Mouse (Mus musculus) urinary bladder, postnatal 25 days (tissue): ENCODE data around the gene Asic2.

ENCODE experiments used
- DNase-seq: peaks from one replicate; pipeline ENCODE4 v3.0.0; 2022; ENCODE audit warnings: low spot score

Gene Asic2

DNA sequence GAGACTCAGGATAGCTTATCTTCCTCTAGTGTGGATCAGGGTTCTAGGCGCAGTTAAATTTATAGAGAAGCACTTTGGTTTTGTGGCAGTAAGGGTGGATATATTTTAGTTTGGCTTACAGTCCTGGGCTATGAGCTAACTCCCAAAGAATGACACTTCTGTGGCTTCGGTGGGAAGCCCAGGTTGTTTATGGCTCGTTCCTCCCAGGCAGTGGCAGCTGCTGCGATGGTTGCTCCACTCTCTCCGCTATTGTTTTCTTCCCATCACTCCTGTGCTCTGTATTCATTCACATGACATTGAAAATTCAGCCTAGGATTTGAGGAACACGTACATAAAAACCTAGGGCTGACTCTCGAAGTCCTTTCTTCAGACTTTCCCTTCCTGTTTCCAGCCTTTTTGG, 1065.6 kb downstream of the Asic2 start:
- no peak for DNase-seq

- DNase-seq = no peak
Observed at GRCm38 (mm10) chr11:80900555-80900954, 1067.7 kb downstream of the Asic2 start.

DNA sequence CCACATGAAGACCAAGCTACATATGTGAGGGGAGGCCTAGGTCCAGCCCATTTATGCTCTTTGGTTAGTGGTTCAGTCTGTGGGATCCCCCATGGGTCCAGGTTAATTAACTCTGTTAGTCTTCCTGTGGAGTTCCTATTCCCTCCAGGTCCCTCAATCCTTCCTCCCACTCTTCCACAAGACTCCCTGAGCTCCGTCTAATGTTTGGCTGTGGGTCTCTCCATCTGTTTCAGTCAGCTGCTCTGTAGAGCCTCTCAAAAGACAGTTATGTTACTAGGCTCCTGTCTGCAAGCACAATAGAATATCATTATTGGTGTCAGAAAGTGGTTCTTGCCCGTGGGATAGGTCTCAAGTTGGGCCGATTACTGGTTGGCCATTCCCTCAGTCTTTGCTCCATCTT, 1072.4 kb downstream of the Asic2 start:
- DNase-seq = no peak

DNA sequence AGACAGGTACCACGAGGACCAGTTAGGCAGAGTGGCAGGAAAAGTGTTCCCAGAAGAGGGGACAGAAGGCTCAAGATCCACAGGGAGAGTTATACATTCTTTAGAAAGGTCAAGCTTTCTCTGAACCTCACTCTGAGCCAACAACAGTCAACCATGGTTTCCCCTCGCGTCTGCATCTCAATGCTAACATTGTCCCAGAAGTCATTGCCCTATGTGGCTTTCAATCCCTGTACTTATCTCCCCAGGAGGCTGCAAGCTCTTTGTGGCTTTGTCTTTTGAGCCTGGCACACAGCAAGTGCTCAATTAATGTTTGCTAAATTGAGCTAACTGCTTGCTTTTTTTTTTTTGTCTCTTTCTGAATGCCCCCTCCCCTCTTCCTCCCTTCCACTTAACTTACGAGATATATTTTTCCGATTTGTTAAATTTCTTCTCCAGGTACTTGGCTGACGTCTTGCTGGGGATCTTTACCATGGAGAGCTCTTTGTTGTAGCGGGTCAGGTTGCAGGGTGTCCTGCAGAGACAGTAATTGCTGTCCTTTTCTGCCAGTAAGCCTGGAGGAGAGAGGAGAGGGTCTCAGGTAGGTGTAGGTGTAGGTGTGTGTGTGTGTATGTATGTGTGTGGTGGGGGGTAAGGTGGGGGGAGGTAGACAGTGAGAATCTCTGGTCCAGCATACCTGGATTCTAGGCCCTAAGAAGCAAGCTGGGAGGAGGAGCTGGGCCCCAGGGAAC, 1078.8 kb downstream of the Asic2 start:
- DNase-seq = no peak

GRCm38 (mm10) chr11:80887021-80887420, 1081.2 kb downstream of the Asic2 start:
- DNase-seq = no peak

DNA sequence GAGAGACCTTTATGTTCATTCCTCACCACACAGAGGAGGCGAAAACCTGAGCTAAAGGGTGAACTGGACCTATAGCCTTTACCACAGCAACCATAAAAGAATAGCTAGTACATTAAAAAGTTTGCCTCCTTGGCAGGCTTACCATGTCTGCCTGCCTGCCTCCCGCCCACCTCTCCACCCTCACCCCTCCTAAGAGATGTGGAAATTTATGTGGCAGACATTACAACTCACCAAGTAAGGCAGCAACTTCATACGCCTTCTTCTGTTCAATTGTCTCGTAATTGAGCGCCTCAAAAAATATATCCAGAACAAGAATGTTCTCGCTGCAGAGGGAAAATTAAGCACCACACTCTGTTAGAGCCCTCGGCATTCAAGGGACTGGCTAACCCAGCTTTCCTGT, 1081.9 kb downstream of the Asic2 start:
- no peak for DNase-seq

- DNase-seq = no peak
Observed at GRCm38 (mm10) chr11:80884521-80885231, 1083.6 kb downstream of the Asic2 start.

- DNase-seq = no peak
Observed at GRCm38 (mm10) chr11:80882229-80882810, 1085.9 kb downstream of the Asic2 start.

DNA sequence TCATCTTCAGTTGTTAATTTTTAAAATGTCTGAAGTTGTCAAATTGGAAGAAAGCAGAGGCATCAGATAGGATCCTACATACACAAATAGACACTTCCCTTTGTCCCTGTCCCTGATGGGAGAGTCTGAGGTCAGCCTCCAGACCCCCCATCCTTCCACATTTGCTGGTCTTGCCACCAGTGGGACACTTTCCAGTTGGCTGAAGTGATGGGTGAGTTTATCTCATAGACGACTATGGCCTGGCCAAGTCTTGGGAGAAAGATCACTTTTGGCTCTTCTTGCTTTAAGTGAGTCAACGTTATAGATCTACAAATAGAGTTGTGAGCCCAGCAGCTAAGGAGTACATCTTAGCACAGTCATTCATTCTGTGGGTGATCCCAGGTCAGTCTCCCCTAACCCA, 1090.2 kb downstream of the Asic2 start:
- no peak for DNase-seq

GRCm38 (mm10) chr11:80877131-80877651, 1091.1 kb downstream of the Asic2 start:
- DNase-seq = no peak

DNA sequence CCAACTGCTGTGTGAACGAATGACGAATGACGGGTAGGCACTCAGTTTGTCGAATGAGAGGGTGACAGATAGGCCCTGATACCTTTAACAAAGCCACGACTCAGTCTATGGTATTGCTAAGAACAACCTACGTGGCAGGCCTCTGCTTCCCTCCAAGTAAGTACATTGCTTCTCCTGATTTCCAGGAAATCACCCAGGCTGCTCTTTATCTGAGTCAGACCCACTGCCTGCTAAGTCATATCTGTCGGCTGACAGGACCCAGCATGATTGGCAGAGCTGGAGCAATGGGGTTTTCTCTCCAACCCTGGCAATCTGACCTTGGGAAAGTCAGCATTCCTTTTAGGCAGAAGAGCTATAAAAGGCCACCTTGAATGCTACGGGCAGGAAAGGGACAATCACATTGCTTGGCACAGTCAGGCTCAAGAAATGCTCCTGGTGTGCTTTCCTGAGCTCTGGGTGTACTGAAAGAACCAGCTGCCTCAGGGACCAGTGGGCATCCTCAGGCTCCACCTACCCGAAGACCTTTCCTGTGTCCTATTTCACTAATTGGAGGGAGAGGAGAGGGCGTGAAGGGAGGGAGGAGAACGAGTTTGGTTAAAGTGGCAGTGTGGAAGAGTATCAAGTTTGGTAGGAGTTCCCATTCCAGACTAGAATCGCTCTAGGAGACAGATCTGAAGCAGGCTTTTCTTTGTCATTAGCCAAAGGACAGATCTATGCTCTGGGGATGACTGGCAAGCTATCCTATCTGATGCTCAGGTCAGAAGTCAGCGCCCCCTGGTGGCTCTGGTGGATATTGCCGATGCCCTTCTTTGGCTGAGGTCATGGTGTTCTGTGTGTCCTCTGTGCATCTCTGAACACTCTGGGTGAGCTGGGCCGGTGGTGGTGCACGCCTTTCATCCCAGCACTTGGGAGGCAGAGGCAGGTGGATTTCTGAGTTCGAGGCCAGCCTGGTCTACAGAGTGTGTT, 1095.5 kb downstream of the Asic2 start:
- peak; percentile 65 for DNase-seq

GRCm38 (mm10) chr11:80868039-80868438, 1100.2 kb downstream of the Asic2 start:
- DNase-seq = no peak

DNA sequence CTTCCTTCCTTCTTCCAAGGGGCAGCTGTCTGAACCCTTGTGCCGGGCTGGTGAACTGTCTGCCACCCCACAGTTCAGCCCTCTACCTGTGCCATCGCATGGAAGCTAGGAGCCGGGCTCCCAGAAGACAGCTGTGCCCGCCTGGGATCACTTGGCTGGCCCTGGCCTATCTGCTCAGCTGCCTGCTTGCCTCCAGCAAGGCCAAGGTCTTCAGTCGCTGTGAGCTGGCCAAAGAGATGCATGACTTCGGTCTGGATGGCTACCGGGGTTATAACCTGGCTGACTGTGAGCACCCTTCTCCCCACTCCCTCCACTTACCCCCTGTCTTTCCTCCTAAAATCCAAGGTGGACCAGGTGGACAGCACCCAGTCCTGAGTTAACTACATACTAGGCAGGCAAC, 1105.3 kb downstream of the Asic2 start:
- DNase-seq = no peak

DNA sequence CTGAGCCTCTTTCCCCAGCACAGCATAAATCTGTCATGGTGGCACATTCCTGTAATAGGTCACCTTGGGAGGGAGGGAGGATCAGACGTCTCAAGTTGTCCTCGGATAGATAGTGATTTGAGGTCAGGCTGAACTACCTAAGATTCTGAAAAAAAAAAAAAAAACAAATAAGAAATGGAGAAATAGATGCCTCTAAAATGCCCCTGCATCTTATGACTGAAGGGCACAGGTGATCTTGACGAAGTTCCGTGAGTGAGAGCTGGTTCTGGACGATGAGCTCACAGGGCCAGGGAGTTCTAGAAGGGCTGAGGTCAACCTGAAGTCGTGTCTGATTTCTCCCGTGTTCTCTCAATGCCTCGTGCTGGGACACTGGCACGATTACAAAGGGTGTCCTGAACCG, 1110.2 kb downstream of the Asic2 start, which contains the start of gene Spaca3:
Spaca3 (plus strand) TSS at position 301 of the 400 bp plus-strand sequence.
- no peak for DNase-seq

- no peak for DNase-seq
Observed at GRCm38 (mm10) chr11:80856827-80857226, 1111.4 kb downstream of the Asic2 start.

DNA sequence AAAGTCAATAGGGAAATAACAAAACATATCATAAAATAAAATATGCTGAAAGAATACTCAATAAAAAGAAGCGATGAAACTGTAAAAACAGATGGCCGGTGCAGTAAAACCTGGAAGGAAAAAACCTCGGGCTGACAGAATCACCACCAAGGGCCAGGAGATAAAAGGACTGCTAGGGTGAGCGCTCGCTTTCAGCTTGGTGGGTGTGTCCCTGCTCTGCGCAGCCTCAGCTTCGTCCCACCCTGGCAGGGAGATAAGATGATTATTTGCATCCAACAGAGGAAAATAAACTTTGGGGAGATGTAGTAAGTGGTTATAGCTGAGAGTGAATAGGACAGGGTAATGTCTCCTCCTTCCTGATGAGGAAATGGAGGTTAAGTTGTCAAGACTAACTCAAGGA, 1113.3 kb downstream of the Asic2 start:
- no peak for DNase-seq

DNA sequence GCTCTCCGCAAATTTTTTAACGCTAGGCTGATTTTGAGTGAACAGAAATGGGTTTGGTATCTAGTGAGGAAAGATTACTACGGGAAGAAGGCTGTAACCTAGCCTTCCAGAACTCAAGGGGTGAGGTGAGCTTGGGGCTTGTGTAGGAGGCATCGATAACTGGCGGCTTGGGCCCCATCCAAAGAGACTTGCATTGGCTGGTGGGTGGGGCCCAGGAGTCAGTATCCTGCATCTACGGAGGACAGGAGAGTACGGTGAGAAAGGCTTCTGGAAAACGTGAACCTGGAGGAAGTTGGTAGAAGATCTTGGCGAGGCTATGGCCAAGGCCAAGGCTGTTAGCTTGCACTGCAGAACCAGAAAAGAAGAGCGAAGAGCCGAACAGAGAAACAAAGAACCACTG, 1113.8 kb downstream of the Asic2 start:
- no peak for DNase-seq

DNA sequence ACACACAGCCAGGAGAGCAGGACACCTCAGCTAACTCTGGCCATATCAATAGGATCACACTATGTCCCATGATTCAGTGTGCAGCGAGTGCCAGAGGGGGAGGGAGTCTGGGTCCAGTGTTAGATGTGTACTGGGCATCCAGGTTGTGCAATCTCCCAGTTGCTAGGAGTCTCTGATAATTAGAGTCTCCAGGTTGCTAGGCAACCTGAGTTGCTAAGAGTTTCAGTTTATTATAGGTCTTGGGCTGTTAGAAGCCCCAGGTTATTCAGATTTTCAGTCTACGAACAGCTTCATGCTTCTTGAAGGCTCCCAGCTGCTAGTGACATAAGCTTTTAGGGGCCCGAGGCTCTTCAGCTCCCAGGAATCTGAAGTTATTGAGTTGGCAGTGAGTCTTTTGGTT, 1115.2 kb downstream of the Asic2 start:
- no peak for DNase-seq

DNA sequence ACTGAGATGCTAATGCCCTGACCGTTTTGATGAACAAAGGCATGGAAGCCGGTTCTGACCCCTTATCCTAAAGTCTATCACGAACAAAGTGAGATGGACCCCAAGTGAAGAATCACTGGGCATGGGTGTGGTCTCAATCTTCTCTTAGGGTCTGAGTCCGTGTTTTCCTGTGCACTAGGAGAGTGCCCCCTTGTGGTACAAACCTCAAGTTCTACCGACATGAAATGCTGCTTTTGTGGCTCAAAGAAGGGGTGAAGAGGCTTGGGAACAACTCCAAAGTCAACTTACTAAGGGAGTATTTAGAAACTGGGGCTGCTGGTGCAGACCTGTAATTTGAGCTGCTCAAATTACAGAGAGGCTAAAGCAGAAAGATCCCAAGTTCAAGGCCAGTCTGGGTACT, 1116.4 kb downstream of the Asic2 start:
- DNase-seq = no peak

DNA sequence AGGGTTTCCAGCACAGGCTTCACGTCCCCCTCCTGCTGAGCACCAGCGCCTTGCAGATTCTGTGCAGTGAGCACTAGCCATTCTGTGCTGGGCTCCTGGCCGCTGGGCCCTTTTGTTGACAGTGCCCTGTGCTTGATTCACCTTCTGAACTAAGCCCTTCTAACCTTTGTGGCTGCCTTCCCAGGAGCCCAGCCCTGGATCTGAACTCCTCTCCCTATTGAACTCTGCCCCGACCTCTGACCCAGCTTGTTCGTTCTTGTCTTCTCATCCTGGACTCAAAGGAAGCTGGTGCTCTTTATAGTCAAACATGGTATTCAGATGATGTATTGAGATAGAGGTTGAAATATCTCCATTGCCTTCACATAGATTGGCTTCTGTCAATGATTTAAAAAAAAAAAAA, 1120.1 kb downstream of the Asic2 start:
- DNase-seq = no peak

- peak; percentile 10 for DNase-seq
Observed at GRCm38 (mm10) chr11:80846115-80846514, 1122.1 kb downstream of the Asic2 start.

DNA sequence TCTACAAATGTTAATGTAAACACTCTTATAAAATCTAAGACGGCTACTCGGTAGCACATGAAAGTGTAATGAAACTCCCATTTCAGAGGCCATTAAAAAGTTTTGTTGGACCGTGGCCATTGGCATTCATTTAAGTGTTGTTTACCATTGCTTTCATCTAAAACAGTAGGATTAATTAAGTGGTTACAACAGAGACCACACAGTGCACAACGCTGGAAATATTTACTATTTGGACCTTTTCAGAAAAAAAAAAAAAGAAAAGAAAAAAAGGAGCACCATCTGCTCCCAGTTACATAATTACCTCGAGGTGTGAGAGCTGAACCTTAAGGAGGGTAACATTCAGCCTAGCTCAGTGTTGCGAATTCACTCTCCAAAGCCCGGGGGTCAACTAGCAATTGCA, 1122.8 kb downstream of the Asic2 start:
- DNase-seq = no peak
